Mouse (Mus musculus) liver, adult 2 months (tissue): Measurements from ENCODE around the gene Cpox.

Experiments used
- CTCF ChIP-seq: fragments of 200-500 bp; IDR thresholded peaks from 2 replicates; pipeline ENCODE4 v1.5.1; 2011; ENCODE audit warnings: low read depth, low read length, control low read depth
- POLR2A ChIP-seq: fragments of 200-500 bp; IDR thresholded peaks from 2 replicates; pipeline ENCODE4 v1.6.1; 2011; ENCODE audit warnings: low read length, control low read depth; ENCODE audit not compliant: insufficient read depth; ENCODE audit errors: extremely low read depth

- no peak for TF ChIP-seq POLR2A
- TF ChIP-seq CTCF = no peak
These were observed 6.1 kb downstream of the Cpox start for GRCm38 (mm10) chr16:58676156-58676555.
